Mouse (Mus musculus) embryonic facial prominence, embryonic 15.5 days (tissue): ENCODE data around the gene Lyst. TPM values are rescaled to one million over a fixed set of nuclear protein-coding genes. Genes with fewer than 3 reads are reported as not detected.
"Not testable (repeated sequence)": the region's sequence is repeated elsewhere in the genome, so short reads cannot be mapped to it uniquely, and the experiment has no call there.

ENCODE experiments used
- ATAC-seq: fragments of 200-750 bp; cut with Nextera tagmentation; 2 replicates; pipeline ENCODE4 v1.8.0; 2017; ENCODE audit warnings: low read depth, moderate TSS enrichment; ENCODE audit not compliant: insufficient number of reproducible peaks, low FRiP score, low TSS enrichment
- H3K27ac ChIP-seq: fragments of 300-500 bp; sonication (generic); replicated peaks from 2 replicates; pipeline ENCODE4 v1.5.1; 2015; ENCODE audit warnings: mild to moderate bottlenecking, inconsistent platforms
- H3K27me3 ChIP-seq: fragments of 300-500 bp; sonication (generic); 2 replicates; pipeline ENCODE4 v1.6.1; 2015; ENCODE audit warnings: inconsistent platforms
- H3K36me3 ChIP-seq: fragments of 300-500 bp; sonication (generic); 2 replicates; pipeline ENCODE4 v1.6.1; 2015; ENCODE audit warnings: mild to moderate bottlenecking, inconsistent platforms
- H3K4me1 ChIP-seq: fragments of 300-500 bp; sonication (generic); 2 replicates; pipeline ENCODE4 v1.6.1; 2015; ENCODE audit warnings: inconsistent platforms
- H3K4me2 ChIP-seq: fragments of 300-500 bp; sonication (generic); replicated peaks from 2 replicates; pipeline ENCODE4 v1.6.1; 2015; ENCODE audit warnings: mild to moderate bottlenecking, inconsistent platforms
- H3K4me3 ChIP-seq: fragments of 300-500 bp; sonication (generic); replicated peaks from 2 replicates; pipeline ENCODE4 v1.5.1; 2015; ENCODE audit warnings: mild to moderate bottlenecking, inconsistent platforms
- H3K9ac ChIP-seq: fragments of 300-500 bp; sonication (generic); 2 replicates; pipeline ENCODE4 v1.6.1; 2015; ENCODE audit warnings: inconsistent platforms
- H3K9me3 ChIP-seq: fragments of 300-500 bp; sonication (generic); replicated peaks from 2 replicates; pipeline ENCODE4 v1.6.1; 2016; ENCODE audit warnings: inconsistent platforms
- WGBS: fragments of 180-500 bp; shearing (Covaris S2); methylation state at CpG from one replicate; pipeline ENCODE4 v1.1.7; 2015; 5-methylcytosine and 5-hydroxymethylcytosine counted together
- polyA plus RNA-seq: library from polyadenylated mRNA; unstranded; fragments of >200 nt; fragmentation: Nextera tagmentation; extraction: Ambion mirVana; gene quantifications from 2 replicates; pipeline ENCODE4 v1.2.1, GENCODE M21; 2015

The Lyst gene
- polyA plus RNA-seq, 1 experiment from 2014 or later: 3.6 TPM

GRCm38 (mm10) chr13:13721435-13721834 lies 131.2 kb downstream of the Lyst start:
- not testable (repeated sequence) for ATAC-seq, H3K9me3 ChIP-seq, H3K36me3 ChIP-seq, H3K9ac ChIP-seq, H3K4me3 ChIP-seq, H3K27ac ChIP-seq, H3K27me3 ChIP-seq, H3K4me2 ChIP-seq, H3K4me1 ChIP-seq
- WGBS: 94% methylated on average over 17 of the region's 17 CpGs

- Histone ChIP-seq H3K9ac (no peak overlapping the region), H3K9me3 (no peaks in the 10 kb centered on the region), H3K27me3 (no peaks in the 10 kb centered on the region), H3K36me3 (0 out of 2 replicates have a peak, but pooled peaks cover 2% of the 10 kb centered on the region), H3K4me1 (no peaks in the 10 kb centered on the region), H3K4me3 (no peak overlapping the region), H3K4me2 (no peak overlapping the region), H3K27ac (no peak overlapping the region)
- ATAC-seq: no peak
- 79% methylated on average over 3 of the region's 3 CpGs for WGBS
These were observed 133.1 kb downstream of the Lyst start for GRCm38 (mm10) chr13:13723293-13723692.

- Histone ChIP-seq H3K27me3 (no peaks in the 10 kb centered on the region), H3K4me3 (no peak overlapping the region), H3K27ac (no peak overlapping the region), H3K4me2 (no peak overlapping the region), H3K4me1 (no peaks in the 10 kb centered on the region), H3K9ac (no peak overlapping the region), H3K36me3 (0 out of 2 replicates have a peak, but pooled peaks cover 2% of the 10 kb centered on the region), H3K9me3 (no peaks in the 10 kb centered on the region)
- ATAC-seq: no peak
These were observed 133.6 kb downstream of the Lyst start for GRCm38 (mm10) chr13:13723786-13724185.

- 95% methylated on average over 4 of the region's 4 CpGs for WGBS
- H3K4me1 ChIP-seq: no peaks in the 10 kb centered on the region
- no peaks in the 10 kb centered on the region for H3K27me3 ChIP-seq
- no peak overlapping the region for H3K4me3 ChIP-seq
- no peak overlapping the region for H3K9ac ChIP-seq
- no peaks in the 10 kb centered on the region for H3K9me3 ChIP-seq
- peaks cover 6% of the 10 kb centered on the region; the same call in 1 of the 2 replicates for H3K36me3 ChIP-seq
- no peak for ATAC-seq
- no peak overlapping the region for H3K27ac ChIP-seq
- no peak overlapping the region for H3K4me2 ChIP-seq
These were observed 149.0 kb downstream of the Lyst start for GRCm38 (mm10) chr13:13739232-13739631.

- H3K27ac ChIP-seq: no peak overlapping the region
- H3K4me3 ChIP-seq: no peak overlapping the region
- 71% methylated on average over 3 of the region's 3 CpGs for WGBS
- peaks cover 18% of the 10 kb centered on the region for H3K36me3 ChIP-seq
- H3K9ac ChIP-seq: no peak overlapping the region
- no peaks in the 10 kb centered on the region for H3K27me3 ChIP-seq
- no peak for ATAC-seq
- H3K4me1 ChIP-seq: no peaks in the 10 kb centered on the region
- no peak overlapping the region for H3K4me2 ChIP-seq
- no peaks in the 10 kb centered on the region for H3K9me3 ChIP-seq
These were observed 155.7 kb downstream of the Lyst start for GRCm38 (mm10) chr13:13745911-13746310.

GRCm38 (mm10) chr13:13775778-13776494 lies 185.7 kb downstream of the Lyst start:
- H3K4me3 ChIP-seq: no peak overlapping the region
- H3K4me1 ChIP-seq: no peaks in the 10 kb centered on the region
- no peaks in the 10 kb centered on the region for H3K9me3 ChIP-seq
- H3K27ac ChIP-seq: no peak overlapping the region
- H3K4me2 ChIP-seq: no peak overlapping the region
- H3K9ac ChIP-seq: no peak overlapping the region
- no peaks in the 10 kb centered on the region for H3K27me3 ChIP-seq
- peaks cover 10% of the 10 kb centered on the region; the same call in 1 of the 2 replicates for H3K36me3 ChIP-seq
- peak; percentile 60 for ATAC-seq

- Histone ChIP-seq H3K4me3 (no peak overlapping the region), H3K9me3 (no peaks in the 10 kb centered on the region), H3K27me3 (peaks cover 4% of the 10 kb centered on the region), H3K4me2 (no peak overlapping the region), H3K27ac (no peak overlapping the region), H3K36me3 (peaks cover 10% of the 10 kb centered on the region; the same call in 1 of the 2 replicates), H3K4me1 (no peaks in the 10 kb centered on the region), H3K9ac (no peak overlapping the region)
- WGBS: 89% methylated on average over 11 of the region's 11 CpGs
- no peak for ATAC-seq
These were observed 186.9 kb downstream of the Lyst start for GRCm38 (mm10) chr13:13777052-13777451.

GRCm38 (mm10) chr13:13777696-13778095 lies 187.5 kb downstream of the Lyst start:
- Histone ChIP-seq H3K4me1 (no peaks in the 10 kb centered on the region), H3K9ac (no peak overlapping the region), H3K9me3 (no peaks in the 10 kb centered on the region), H3K36me3 (peaks cover 10% of the 10 kb centered on the region; the same call in 1 of the 2 replicates), H3K27me3 (peaks cover 4% of the 10 kb centered on the region), H3K27ac (no peak overlapping the region), H3K4me2 (no peak overlapping the region), H3K4me3 (no peak overlapping the region)
- 89% methylated on average over 8 of the region's 8 CpGs for WGBS
- no peak for ATAC-seq

GRCm38 (mm10) chr13:13778837-13779458 lies 188.8 kb downstream of the Lyst start:
- ATAC-seq: no peak
- H3K9me3 ChIP-seq: no peaks in the 10 kb centered on the region
- H3K27me3 ChIP-seq: peaks cover 16% of the 10 kb centered on the region
- no peak overlapping the region for H3K4me3 ChIP-seq
- peaks cover 4% of the 10 kb centered on the region for H3K4me1 ChIP-seq
- H3K4me2 ChIP-seq: no peak overlapping the region
- WGBS: 64% methylated on average over 1 of the region's 1 CpGs
- H3K9ac ChIP-seq: no peak overlapping the region
- H3K36me3 ChIP-seq: peaks cover 10% of the 10 kb centered on the region; the same call in 1 of the 2 replicates
- no peak overlapping the region for H3K27ac ChIP-seq

- H3K27me3 ChIP-seq: peaks cover 29% of the 10 kb centered on the region
- H3K9me3 ChIP-seq: no peaks in the 10 kb centered on the region
- 85% methylated on average over 3 of the region's 3 CpGs for WGBS
- no peak overlapping the region for H3K9ac ChIP-seq
- ATAC-seq: no peak
- H3K36me3 ChIP-seq: peaks cover 10% of the 10 kb centered on the region; the same call in 1 of the 2 replicates
- H3K4me2 ChIP-seq: no peak overlapping the region
- H3K27ac ChIP-seq: no peak overlapping the region
- peaks cover 17% of the 10 kb centered on the region for H3K4me1 ChIP-seq
- H3K4me3 ChIP-seq: no peak overlapping the region
These were observed 190.1 kb downstream of the Lyst start for GRCm38 (mm10) chr13:13780271-13780670.

- Histone ChIP-seq H3K36me3 (peaks cover 10% of the 10 kb centered on the region; the same call in 1 of the 2 replicates), H3K27me3 (peaks cover 37% of the 10 kb centered on the region), H3K4me1 (peaks cover 21% of the 10 kb centered on the region), H3K9me3 (no peaks in the 10 kb centered on the region), H3K4me3 (no peak overlapping the region), H3K27ac (no peak overlapping the region), H3K9ac (no peak overlapping the region), H3K4me2 (no peak overlapping the region)
- 63% methylated on average over 4 of the region's 4 CpGs for WGBS
- no peak for ATAC-seq
These were observed 190.8 kb downstream of the Lyst start for GRCm38 (mm10) chr13:13781026-13781425.
